Mouse (Mus musculus) ES-Bruce4 (cell line): Measurements from ENCODE around the gene Kctd5.

Experiments used
- CTCF ChIP-seq: IDR thresholded peaks from one replicate; pipeline ENCODE4 v1.8.1; 2011; ENCODE audit warnings: low read depth, low read length
- EP300 ChIP-seq: IDR thresholded peaks from 2 replicates; pipeline ENCODE4 v1.6.1; 2011; ENCODE audit warnings: low read depth, low read length; ENCODE audit not compliant: insufficient read depth
- POLR2A ChIP-seq: IDR thresholded peaks from one replicate; pipeline ENCODE4 v1.8.1; 2011; ENCODE audit warnings: low read length; ENCODE audit not compliant: insufficient read depth

DNA sequence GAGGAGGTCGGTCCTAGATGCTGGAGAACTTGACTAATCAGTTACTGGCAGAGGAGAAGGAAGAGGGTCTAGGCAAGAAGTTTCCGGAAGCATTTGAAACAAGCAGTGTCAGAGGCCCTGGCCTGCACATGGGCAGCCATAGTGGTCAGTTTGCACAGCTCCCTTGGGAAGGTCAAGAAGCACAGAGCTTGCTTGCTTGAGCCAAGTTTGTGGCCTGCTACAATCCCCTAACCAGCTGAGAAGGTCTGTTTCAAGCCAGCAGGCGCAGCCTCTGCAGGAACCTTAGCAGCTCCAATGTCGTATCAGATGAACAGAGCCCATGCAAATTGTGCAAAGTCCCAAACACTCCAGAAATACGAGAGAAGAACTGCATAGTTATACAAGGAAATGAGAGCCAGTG lies 25.2 kb downstream of the Kctd5 start:
- TF ChIP-seq POLR2A, result no peak
- no peak for TF ChIP-seq CTCF
- no peak for TF ChIP-seq EP300
